Mouse (Mus musculus): ENCODE measurements around the gene Snai3. TPM values are rescaled to one million over a fixed set of nuclear protein-coding genes. Genes with fewer than 3 reads are reported as not detected.
A peak's percentile ranks its signal among the peaks of the same experiment; 100 is the strongest.

Snai3 gene
- polyA plus RNA-seq (2015; fragmentation: Nextera tagmentation; extraction: Ambion mirVana), result 1.4 and 1.6 TPM in 2 replicates

DNA sequence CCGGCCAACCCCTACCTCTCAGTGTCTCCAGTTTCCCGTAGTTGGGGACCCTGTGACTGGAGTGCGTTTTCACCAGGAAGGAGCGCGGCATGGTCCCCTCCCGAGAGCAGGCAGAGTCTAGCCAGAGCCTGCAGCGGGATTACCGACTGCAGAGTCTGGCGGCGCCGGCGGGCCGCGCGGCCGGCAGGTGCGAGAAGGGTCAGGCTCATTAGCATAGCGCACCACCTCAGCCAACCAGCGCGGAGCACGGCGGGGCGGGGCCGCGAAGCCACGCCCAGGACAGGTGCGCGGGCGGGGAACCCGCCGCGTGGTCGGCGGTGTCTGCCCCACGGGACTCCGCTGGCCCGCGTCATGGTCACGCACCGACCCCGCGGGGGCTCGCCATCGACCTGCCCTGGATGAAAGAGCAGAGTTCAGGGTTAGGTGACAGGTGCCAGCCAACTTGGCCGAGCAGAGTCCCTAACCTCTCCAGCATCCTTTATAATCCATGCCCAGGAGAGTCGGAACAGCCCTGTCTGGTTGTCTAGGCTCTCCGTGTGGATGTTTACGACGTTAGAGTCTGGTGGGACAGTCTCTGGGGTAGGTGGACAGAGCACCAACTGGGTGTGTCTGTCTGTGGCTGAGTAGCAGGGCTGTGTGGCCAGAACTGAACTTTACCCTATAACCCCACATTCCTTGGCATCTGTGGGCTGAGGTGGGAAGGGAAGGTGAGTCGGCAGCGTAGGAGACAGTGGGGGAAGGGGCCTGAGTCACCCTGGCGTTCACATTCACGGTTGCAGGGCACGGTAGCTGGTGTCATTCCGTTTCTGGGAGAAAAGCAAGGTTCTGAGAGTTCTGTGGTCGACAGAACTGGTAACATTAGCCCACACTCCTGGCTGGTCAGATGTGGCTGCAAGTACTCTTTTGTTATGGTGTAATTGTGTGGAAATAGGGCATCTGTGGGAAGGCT is at the start of gene Snai3:
Gene Snai3 (minus strand): TSS at position 210 of the 949 bp plus-strand sequence.
- no peaks in the 10 kb centered on the region; the same call in 1 of the 2 replicates for H3K4me1 ChIP-seq (replicated peaks; ENCODE audit: control insufficient read depth, insufficient read depth)
- no peaks in the 10 kb centered on the region; the same call in 1 of the 2 replicates for H3K36me3 ChIP-seq (ENCODE audit: control insufficient read depth, insufficient read depth, low read length)
- H3K27ac ChIP-seq (replicated peaks), result no peak within 1 kb of the TSS; the same call in 1 of the 2 replicates
- peak within 1 kb of the TSS; percentile 27 for H3K4me3 ChIP-seq (ENCODE audit: low read depth, low read length)
- TF ChIP-seq EP300 (optimal IDR thresholded peaks at IDR 0.05), result no peak
- TF ChIP-seq CTCF (IDR thresholded peaks at IDR 0.05; ENCODE audit: low read depth), result no peak
- WGBS, result 3% methylated on average over 51 of the region's 56 CpGs
- H3K4me2 ChIP-seq (replicated peaks; ENCODE audit: low read depth), result peak within 1 kb of the TSS; percentile 52
- H3K27me3 ChIP-seq (ENCODE audit: control insufficient read depth, insufficient read depth, low read length), result no peaks in the 10 kb centered on the region; the same call in 1 of the 2 replicates
- DNase-seq (ENCODE audit: low spot score), result peak; percentile 87
- ATAC-seq (ENCODE audit: low FRiP score, low TSS enrichment), result peak; percentile 89
- no peaks in the 10 kb centered on the region for H3K9me3 ChIP-seq (ENCODE audit: control insufficient read depth, low read length)
- peak within 1 kb of the TSS; percentile 27; the same call in 1 of the 2 replicates for H3K9ac ChIP-seq (ENCODE audit: low read length)

DNA sequence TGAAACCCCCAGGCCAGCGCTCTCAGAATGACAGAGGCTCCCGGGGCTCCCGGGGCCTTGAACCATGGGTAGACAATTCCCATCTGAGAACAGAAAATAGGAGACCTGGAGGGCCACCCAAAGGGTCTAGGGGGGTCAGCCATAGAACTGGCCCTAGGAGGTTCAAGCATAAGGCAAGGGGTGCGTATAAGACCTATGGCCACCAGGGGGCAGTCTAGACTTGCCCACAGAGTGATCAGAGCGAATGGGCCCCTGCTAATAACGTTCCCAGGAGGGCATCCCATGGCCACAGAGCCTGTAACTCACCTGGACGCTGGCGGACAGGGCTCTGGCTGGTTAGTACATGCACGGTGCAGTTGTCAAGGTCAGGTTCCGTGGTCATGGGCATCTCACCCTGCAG is 40.3 kb upstream of the Snai3 start:
- Histone ChIP-seq H3K4me1 (replicated peaks; ENCODE audit: control insufficient read depth, insufficient read depth) (no peaks in the 10 kb centered on the region), H3K27ac (replicated peaks) (no peak overlapping the region), H3K4me2 (replicated peaks; ENCODE audit: low read depth) (no peak overlapping the region), H3K9ac (ENCODE audit: low read length) (no peak overlapping the region), H3K36me3 (ENCODE audit: control insufficient read depth, insufficient read depth, low read length) (peaks cover 13% of the 10 kb centered on the region), H3K27me3 (ENCODE audit: control insufficient read depth, insufficient read depth, low read length) (no peaks in the 10 kb centered on the region), H3K4me3 (ENCODE audit: low read depth, low read length) (no peak overlapping the region), H3K9me3 (ENCODE audit: control insufficient read depth, low read length) (no peaks in the 10 kb centered on the region)
- DNase-seq (ENCODE audit: low spot score) (peak; percentile 74), ATAC-seq (ENCODE audit: low FRiP score, low TSS enrichment) (peak; percentile 58)
- 34% methylated on average over 10 of the region's 10 CpGs for WGBS
- TF ChIP-seq EP300 (optimal IDR thresholded peaks at IDR 0.05) (no peak), CTCF (IDR thresholded peaks at IDR 0.05; ENCODE audit: low read depth) (peak; percentile 97)

DNA sequence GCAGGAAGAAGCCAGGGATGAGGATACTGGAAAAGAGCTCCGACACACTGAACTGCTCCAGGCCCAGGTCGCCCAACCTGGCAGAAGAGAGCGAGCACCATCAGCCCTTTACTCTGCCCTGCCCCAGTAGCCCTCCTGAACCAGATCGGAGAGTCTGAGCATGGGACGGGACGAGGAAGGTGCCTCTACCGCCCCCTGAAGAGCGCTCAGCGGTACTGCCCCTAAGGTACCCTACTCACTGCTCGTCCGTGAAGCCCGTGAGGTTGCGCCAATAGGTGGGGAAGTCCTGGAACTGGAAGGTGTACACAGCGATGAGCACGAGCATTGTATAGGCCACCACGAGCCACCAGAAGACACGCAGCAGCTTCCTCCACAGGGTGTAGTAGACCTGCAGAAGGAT is 37.4 kb upstream of the Snai3 start:
- DNase-seq (ENCODE audit: low spot score) (no peak), ATAC-seq (ENCODE audit: low FRiP score, low TSS enrichment) (peak; percentile 24; the same call in 1 of the 2 replicates)
- H3K27me3 ChIP-seq (ENCODE audit: control insufficient read depth, insufficient read depth, low read length), result no peaks in the 10 kb centered on the region
- no peak overlapping the region for H3K4me3 ChIP-seq (ENCODE audit: low read depth, low read length)
- TF ChIP-seq EP300 (optimal IDR thresholded peaks at IDR 0.05) (no peak), CTCF (IDR thresholded peaks at IDR 0.05; ENCODE audit: low read depth) (peak; percentile 62)
- no peaks in the 10 kb centered on the region for H3K4me1 ChIP-seq (replicated peaks; ENCODE audit: control insufficient read depth, insufficient read depth)
- peaks cover 29% of the 10 kb centered on the region for H3K36me3 ChIP-seq (ENCODE audit: control insufficient read depth, insufficient read depth, low read length)
- no peak overlapping the region for H3K27ac ChIP-seq (replicated peaks)
- 63% methylated on average over 17 of the region's 17 CpGs for WGBS
- no peak overlapping the region for H3K4me2 ChIP-seq (replicated peaks; ENCODE audit: low read depth)
- H3K9me3 ChIP-seq (ENCODE audit: control insufficient read depth, low read length), result no peaks in the 10 kb centered on the region
- no peak overlapping the region for H3K9ac ChIP-seq (ENCODE audit: low read length)

DNA sequence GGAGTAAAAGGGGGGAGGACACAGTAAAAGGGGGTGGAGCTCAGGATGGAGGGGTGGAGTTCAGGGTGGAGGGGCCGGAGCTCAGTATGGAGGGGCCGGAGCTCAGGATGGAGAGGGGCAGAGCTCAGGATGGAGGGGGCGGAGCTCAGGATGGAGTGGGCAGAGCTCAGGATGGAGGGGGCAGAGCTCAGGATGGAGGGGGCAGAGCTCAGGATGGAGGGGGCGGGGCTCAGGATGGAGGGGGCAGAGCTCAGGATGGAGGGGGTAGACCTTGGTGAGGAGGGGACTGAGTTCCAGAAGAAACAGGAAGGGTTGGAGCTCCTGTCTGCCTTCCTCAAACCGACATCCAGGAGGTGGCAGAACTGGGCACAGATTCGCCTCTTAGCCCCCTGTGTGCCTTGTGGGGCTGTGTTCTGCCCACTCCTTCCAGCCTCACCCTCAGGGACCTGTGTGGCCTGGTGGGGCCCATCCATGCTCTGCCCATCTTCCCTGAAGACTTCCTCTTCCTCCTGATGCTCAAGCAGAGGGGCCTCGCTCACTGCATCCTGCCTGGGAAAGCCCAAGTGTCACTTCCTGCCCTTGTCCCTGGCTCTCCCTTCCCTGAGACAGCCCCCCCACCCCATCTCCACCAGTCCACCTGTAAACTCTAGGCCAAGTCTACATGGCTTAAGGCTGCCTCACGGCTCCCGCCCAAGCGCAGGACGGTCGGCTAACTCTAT is 36.6 kb upstream of the Snai3 start:
- Histone ChIP-seq H3K27me3 (ENCODE audit: control insufficient read depth, insufficient read depth, low read length) (no peaks in the 10 kb centered on the region), H3K27ac (replicated peaks) (no peak overlapping the region), H3K9me3 (ENCODE audit: control insufficient read depth, low read length) (no peaks in the 10 kb centered on the region), H3K4me3 (ENCODE audit: low read depth, low read length) (no peak overlapping the region), H3K36me3 (ENCODE audit: control insufficient read depth, insufficient read depth, low read length) (peaks cover 29% of the 10 kb centered on the region), H3K4me2 (replicated peaks; ENCODE audit: low read depth) (no peak overlapping the region), H3K9ac (ENCODE audit: low read length) (no peak overlapping the region), H3K4me1 (replicated peaks; ENCODE audit: control insufficient read depth, insufficient read depth) (no peaks in the 10 kb centered on the region)
- DNase-seq (ENCODE audit: low spot score) (no peak), ATAC-seq (ENCODE audit: low FRiP score, low TSS enrichment) (no peak)
- TF ChIP-seq EP300 (optimal IDR thresholded peaks at IDR 0.05) (no peak), CTCF (IDR thresholded peaks at IDR 0.05; ENCODE audit: low read depth) (no peak)
- 79% methylated on average over 11 of the region's 12 CpGs for WGBS

DNA sequence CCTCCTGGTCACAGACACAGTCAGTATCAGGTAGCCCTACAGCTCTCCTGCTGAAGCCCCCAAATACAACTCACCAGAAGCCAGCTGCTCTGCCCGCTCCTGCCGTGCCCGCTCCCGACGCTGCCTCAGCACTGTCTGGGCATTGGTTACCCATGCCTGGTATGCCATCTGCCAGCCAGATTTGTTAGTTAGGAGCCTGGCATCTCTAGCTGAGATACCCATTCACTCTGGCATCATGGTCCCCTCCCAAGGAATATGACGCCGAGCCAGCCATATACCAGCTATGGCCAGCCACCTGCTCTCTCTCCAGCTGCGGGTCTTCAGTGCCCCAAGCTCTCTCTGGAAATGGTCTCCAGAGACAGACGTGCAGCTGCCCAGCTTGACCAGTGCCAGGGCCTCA is 27.9 kb upstream of the Snai3 start:
- peaks cover 38% of the 10 kb centered on the region for H3K36me3 ChIP-seq (ENCODE audit: control insufficient read depth, insufficient read depth, low read length)
- ATAC-seq (ENCODE audit: low FRiP score, low TSS enrichment) (no peak), DNase-seq (ENCODE audit: low spot score) (no peak)
- no peak overlapping the region for H3K27ac ChIP-seq (replicated peaks)
- H3K4me2 ChIP-seq (replicated peaks; ENCODE audit: low read depth), result no peak overlapping the region
- H3K9me3 ChIP-seq (ENCODE audit: control insufficient read depth, low read length), result no peaks in the 10 kb centered on the region
- no peak overlapping the region for H3K9ac ChIP-seq (ENCODE audit: low read length)
- 93% methylated on average over 9 of the region's 9 CpGs for WGBS
- H3K27me3 ChIP-seq (ENCODE audit: control insufficient read depth, insufficient read depth, low read length), result no peaks in the 10 kb centered on the region
- no peak for TF ChIP-seq EP300 (optimal IDR thresholded peaks at IDR 0.05)
- TF ChIP-seq CTCF (IDR thresholded peaks at IDR 0.05; ENCODE audit: low read depth), result no peak
- H3K4me1 ChIP-seq (replicated peaks; ENCODE audit: control insufficient read depth, insufficient read depth), result no peaks in the 10 kb centered on the region
- H3K4me3 ChIP-seq (ENCODE audit: low read depth, low read length), result no peak overlapping the region

Measured in stomach, postnatal 0 days (tissue).